Mouse (Mus musculus): ENCODE results near the gene Mosmo. TPM values are rescaled to one million over a fixed set of nuclear protein-coding genes. Genes with fewer than 3 reads are reported as not detected.

Mosmo gene
- polyA plus RNA-seq, 1 experiment from 2014 or later = 18.1 TPM

GRCm38 (mm10) chr7:120751906-120752305, 74.5 kb downstream of the Mosmo start:
- H3K27me3 ChIP-seq (ENCODE audit: control insufficient read depth, insufficient read depth, low read length) = no peaks in the 10 kb centered on the region
- no peaks in the 10 kb centered on the region for H3K4me1 ChIP-seq (ENCODE audit: control insufficient read depth, insufficient read depth, low read length)
- H3K4me3 ChIP-seq (ENCODE audit: low read depth, low read length) = no peak overlapping the region
- H3K9ac ChIP-seq (ENCODE audit: low read length) = no peak overlapping the region
- no peaks in the 10 kb centered on the region for H3K36me3 ChIP-seq (ENCODE audit: control insufficient read depth, insufficient read depth, low read length)
- H3K27ac ChIP-seq (replicated peaks; ENCODE audit: low read depth, low read length) = no peak overlapping the region
- DNase-seq (ENCODE audit: low spot score) (no peak), ATAC-seq (ENCODE audit: insufficient number of reproducible peaks, low FRiP score, low TSS enrichment, low read depth) (no peak)
- no peak overlapping the region for H3K4me2 ChIP-seq (ENCODE audit: low read depth, severe bottlenecking)
- 91% methylated on average over 7 of the region's 7 CpGs for WGBS
- no peaks in the 10 kb centered on the region for H3K9me3 ChIP-seq (ENCODE audit: control insufficient read depth, low read length)

GRCm38 (mm10) chr7:120754671-120755070, 77.3 kb downstream of the Mosmo start:
- H3K9ac ChIP-seq (ENCODE audit: low read length) = no peak overlapping the region
- peak; percentile 91 for DNase-seq (ENCODE audit: low spot score)
- H3K4me2 ChIP-seq (ENCODE audit: low read depth, severe bottlenecking) = no peak overlapping the region
- H3K4me3 ChIP-seq (ENCODE audit: low read depth, low read length) = no peak overlapping the region
- H3K27ac ChIP-seq (replicated peaks; ENCODE audit: low read depth, low read length) = no peak overlapping the region
- WGBS = 8% methylated on average over 5 of the region's 5 CpGs
- peak; percentile 24; the same call in 1 of the 2 replicates for ATAC-seq (ENCODE audit: insufficient number of reproducible peaks, low FRiP score, low TSS enrichment, low read depth)
- H3K4me1 ChIP-seq (ENCODE audit: control insufficient read depth, insufficient read depth, low read length) = no peaks in the 10 kb centered on the region
- H3K36me3 ChIP-seq (ENCODE audit: control insufficient read depth, insufficient read depth, low read length) = no peaks in the 10 kb centered on the region
- H3K9me3 ChIP-seq (ENCODE audit: control insufficient read depth, low read length) = no peaks in the 10 kb centered on the region
- H3K27me3 ChIP-seq (ENCODE audit: control insufficient read depth, insufficient read depth, low read length) = no peaks in the 10 kb centered on the region

- Histone ChIP-seq H3K4me3 (ENCODE audit: low read depth, low read length) (no peak overlapping the region), H3K4me2 (ENCODE audit: low read depth, severe bottlenecking) (no peak overlapping the region), H3K4me1 (ENCODE audit: control insufficient read depth, insufficient read depth, low read length) (peaks cover 7% of the 10 kb centered on the region; the same call in 1 of the 2 replicates), H3K27ac (replicated peaks; ENCODE audit: low read depth, low read length) (no peak overlapping the region), H3K27me3 (ENCODE audit: control insufficient read depth, insufficient read depth, low read length) (no peaks in the 10 kb centered on the region), H3K36me3 (ENCODE audit: control insufficient read depth, insufficient read depth, low read length) (no peaks in the 10 kb centered on the region), H3K9ac (ENCODE audit: low read length) (no peak overlapping the region), H3K9me3 (ENCODE audit: control insufficient read depth, low read length) (no peaks in the 10 kb centered on the region)
- 4% methylated on average over 1 of the region's 1 CpGs for WGBS
- ATAC-seq (ENCODE audit: insufficient number of reproducible peaks, low FRiP score, low TSS enrichment, low read depth) = peak; percentile 67; the same call in 1 of the 2 replicates
- peak; percentile 25 for DNase-seq (ENCODE audit: low spot score)
Measured at GRCm38 (mm10) chr7:120767369-120767768, 90.0 kb downstream of the Mosmo start.

- Histone ChIP-seq H3K36me3 (ENCODE audit: control insufficient read depth, insufficient read depth, low read length) (no peaks in the 10 kb centered on the region), H3K9ac (ENCODE audit: low read length) (no peak overlapping the region), H3K4me2 (ENCODE audit: low read depth, severe bottlenecking) (no peak overlapping the region), H3K27me3 (ENCODE audit: control insufficient read depth, insufficient read depth, low read length) (no peaks in the 10 kb centered on the region), H3K4me1 (ENCODE audit: control insufficient read depth, insufficient read depth, low read length) (peaks cover 7% of the 10 kb centered on the region; the same call in 1 of the 2 replicates), H3K9me3 (ENCODE audit: control insufficient read depth, low read length) (no peaks in the 10 kb centered on the region), H3K27ac (replicated peaks; ENCODE audit: low read depth, low read length) (no peak overlapping the region), H3K4me3 (ENCODE audit: low read depth, low read length) (no peak overlapping the region)
- no peak for DNase-seq (ENCODE audit: low spot score)
- 55% methylated on average over 1 of the region's 1 CpGs for WGBS
- ATAC-seq (ENCODE audit: insufficient number of reproducible peaks, low FRiP score, low TSS enrichment, low read depth) = no peak
Measured at GRCm38 (mm10) chr7:120771389-120771788, 94.0 kb downstream of the Mosmo start.

GRCm38 (mm10) chr7:120778012-120778411, 100.6 kb downstream of the Mosmo start:
- DNase-seq (ENCODE audit: low spot score) (no peak), ATAC-seq (ENCODE audit: insufficient number of reproducible peaks, low FRiP score, low TSS enrichment, low read depth) (no peak)
- Histone ChIP-seq H3K4me2 (ENCODE audit: low read depth, severe bottlenecking) (no peak overlapping the region), H3K36me3 (ENCODE audit: control insufficient read depth, insufficient read depth, low read length) (no peaks in the 10 kb centered on the region), H3K9me3 (ENCODE audit: control insufficient read depth, low read length) (no peaks in the 10 kb centered on the region), H3K9ac (ENCODE audit: low read length) (no peak overlapping the region), H3K4me1 (ENCODE audit: control insufficient read depth, insufficient read depth, low read length) (no peaks in the 10 kb centered on the region), H3K27me3 (ENCODE audit: control insufficient read depth, insufficient read depth, low read length) (no peaks in the 10 kb centered on the region), H3K4me3 (ENCODE audit: low read depth, low read length) (no peak overlapping the region), H3K27ac (replicated peaks; ENCODE audit: low read depth, low read length) (no peak overlapping the region)
- 76% methylated on average over 2 of the region's 2 CpGs for WGBS

Other genes with a start within 250 kb of the Mosmo start
- gene Uqcrc2, start 42.4 kb upstream of the Mosmo start, polyA plus RNA-seq (2014; fragmentation: Nextera tagmentation; extraction: Ambion mirVana) = 206 and 216 TPM in 2 replicates
- gene Pdzd9, start 7.3 kb upstream of the Mosmo start, polyA plus RNA-seq (2014; fragmentation: Nextera tagmentation; extraction: Ambion mirVana) = 0.41 and 0.70 TPM in 2 replicates
- 0.04 and 0.31 TPM in 2 replicates for gene Vwa3a, start 61.7 kb downstream of the Mosmo start, polyA plus RNA-seq (2014; fragmentation: Nextera tagmentation; extraction: Ambion mirVana)
- not detected in 2 replicates for gene Gm5737, start 134.7 kb downstream of the Mosmo start, polyA plus RNA-seq (2014; fragmentation: Nextera tagmentation; extraction: Ambion mirVana)
- 9.6 and 12.0 TPM in 2 replicates for gene Eef2k, start 165.2 kb downstream of the Mosmo start, polyA plus RNA-seq (2014; fragmentation: Nextera tagmentation; extraction: Ambion mirVana)
- 23.8 and 29.3 TPM in 2 replicates for gene Polr3e, start 240.1 kb downstream of the Mosmo start, polyA plus RNA-seq (2014; fragmentation: Nextera tagmentation; extraction: Ambion mirVana)